Mouse (Mus musculus) frontal cortex, adult 2 months (tissue): ENCODE results near the gene Ptpn3. TPM values are rescaled to one million over a fixed set of nuclear protein-coding genes. Genes with fewer than 3 reads are reported as not detected.
A peak's percentile ranks its signal among the peaks of the same experiment; 100 is the strongest.

Source experiments
- DNase-seq, 2 experiments: peaks; one replicate each; pipeline ENCODE4 v3.0.0; 2022; ENCODE audit warnings: low spot score in 1 of 2; ENCODE audit errors: extremely low spot score in 1 of 2
- polyA plus RNA-seq: library from polyadenylated mRNA; depleted of rRNA; stranded (reverse); fragments of >200 nt; gene quantifications from 2 replicates; pipeline ENCODE4 v1.2.3, GENCODE M21; 2012

The Ptpn3 gene
- polyA plus RNA-seq, 1 experiment: 18.9 TPM

GRCm38 (mm10) chr4:57266389-57266788, 35.2 kb downstream of the Ptpn3 start:
- no peak for DNase-seq

GRCm38 (mm10) chr4:57263695-57264094, 37.9 kb downstream of the Ptpn3 start:
- no peak for DNase-seq

DNA sequence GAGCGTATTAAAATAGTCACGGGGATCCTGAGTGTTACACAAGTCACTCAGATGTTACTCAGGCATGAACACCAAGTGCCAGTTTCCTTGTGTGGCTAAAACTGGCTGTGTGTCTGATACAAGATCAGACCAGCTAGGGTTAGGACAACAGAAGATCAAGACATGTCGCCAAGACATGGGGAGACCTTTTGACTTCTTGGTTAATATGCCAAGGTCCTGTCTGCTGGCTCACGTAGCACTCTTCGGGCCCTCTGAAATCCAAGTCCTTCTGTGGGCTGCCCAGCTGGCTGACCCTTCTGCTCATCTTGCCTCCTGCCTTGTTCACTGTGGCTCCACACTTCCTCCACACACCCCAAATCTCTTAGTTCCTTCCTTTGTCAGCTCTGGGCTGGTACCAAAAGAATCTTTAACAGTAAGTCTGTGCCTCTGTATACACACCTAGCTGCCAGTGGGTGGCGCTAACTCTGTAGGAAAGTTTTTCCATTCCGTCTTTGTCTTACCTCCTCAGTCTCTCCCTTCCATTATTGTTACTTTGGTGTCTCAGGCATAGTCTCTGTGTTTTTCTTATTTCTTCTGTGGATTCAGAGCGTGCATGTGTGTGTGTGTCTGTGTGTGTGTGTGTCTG, 38.5 kb downstream of the Ptpn3 start:
- no peak for DNase-seq

- no peak for DNase-seq
Measured at GRCm38 (mm10) chr4:57262451-57262850, 39.2 kb downstream of the Ptpn3 start.

GRCm38 (mm10) chr4:57261813-57262212, 39.8 kb downstream of the Ptpn3 start:
- DNase-seq: no peak

GRCm38 (mm10) chr4:57258159-57259035, 43.2 kb downstream of the Ptpn3 start:
- no peak for DNase-seq

DNA sequence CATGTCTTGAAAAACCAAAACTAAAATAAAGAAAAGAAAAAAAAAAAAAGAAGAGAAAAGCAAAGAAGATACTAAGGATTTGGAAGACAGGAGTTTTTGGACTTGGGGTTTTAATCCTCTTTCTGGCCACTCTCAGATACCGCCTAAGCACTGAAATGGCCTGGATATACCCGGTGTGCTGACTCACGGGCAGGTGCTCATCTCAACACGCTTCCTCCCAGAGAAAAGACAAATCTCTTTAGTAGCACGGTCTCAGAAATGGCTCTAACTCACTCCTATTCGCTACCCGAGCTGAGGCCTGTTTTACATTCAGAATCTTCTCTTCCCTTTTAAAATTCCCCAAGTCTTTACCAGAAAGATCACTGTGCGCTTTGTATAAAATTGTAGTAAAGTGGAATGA, 44.2 kb downstream of the Ptpn3 start:
- DNase-seq: no peak

DNA sequence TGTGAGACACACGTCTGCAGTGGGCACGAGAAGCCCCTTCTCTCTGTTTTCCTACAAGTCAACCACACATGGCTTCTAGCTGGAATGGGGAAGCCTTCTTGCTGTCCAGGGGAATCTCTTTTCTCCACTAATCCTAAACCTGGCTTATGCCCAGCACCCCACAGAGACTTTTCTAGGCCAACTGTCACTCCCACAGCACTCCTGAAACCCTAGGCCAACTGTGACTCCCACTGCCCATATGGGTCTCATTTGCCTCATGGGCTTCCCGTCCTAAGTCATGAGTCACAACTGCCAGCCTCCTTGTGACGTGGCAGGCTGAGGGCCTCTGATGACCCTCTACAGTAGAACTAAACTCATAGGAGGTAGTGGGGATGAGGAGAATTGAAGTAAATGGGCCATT, 44.9 kb downstream of the Ptpn3 start:
- no peak for DNase-seq

DNA sequence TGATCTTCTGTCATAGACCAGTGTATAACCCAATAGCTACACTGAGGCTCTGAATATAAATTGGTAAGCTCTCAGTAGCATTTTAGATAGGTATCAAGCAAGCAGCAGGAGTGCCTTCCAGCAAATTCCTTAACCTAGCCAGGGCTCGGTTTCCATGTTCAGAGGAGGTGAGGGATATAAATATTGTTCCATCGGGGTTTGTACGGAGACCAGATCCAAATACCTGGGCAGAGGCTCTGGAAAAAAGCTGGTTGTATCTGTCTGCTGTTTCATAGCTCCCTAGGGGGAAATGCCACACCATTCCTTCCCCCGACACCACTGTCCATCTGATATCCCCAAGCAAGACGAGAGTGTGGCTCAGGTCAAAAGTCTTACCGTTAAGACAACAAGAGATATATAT, 47.2 kb downstream of the Ptpn3 start:
- DNase-seq: no peak

DNA sequence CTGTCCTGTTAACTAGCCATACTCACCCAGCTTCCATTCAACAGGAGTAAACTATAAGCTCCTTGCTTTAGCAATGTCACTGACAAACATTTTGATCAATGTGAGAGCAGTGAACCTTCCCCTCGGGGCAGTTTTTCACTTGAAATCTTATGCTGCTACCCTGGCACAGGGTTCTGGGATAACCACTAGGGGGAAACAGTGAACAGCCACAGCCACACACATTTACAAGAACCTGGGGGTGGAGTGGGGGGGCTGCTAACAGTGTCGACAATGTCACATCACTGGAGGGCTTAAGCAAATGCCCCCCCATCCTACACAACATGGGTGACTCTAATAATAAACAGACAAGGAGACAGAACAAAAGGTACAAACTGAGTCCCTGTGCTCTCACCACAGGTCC, 51.0 kb downstream of the Ptpn3 start:
- no peak for DNase-seq

DNA sequence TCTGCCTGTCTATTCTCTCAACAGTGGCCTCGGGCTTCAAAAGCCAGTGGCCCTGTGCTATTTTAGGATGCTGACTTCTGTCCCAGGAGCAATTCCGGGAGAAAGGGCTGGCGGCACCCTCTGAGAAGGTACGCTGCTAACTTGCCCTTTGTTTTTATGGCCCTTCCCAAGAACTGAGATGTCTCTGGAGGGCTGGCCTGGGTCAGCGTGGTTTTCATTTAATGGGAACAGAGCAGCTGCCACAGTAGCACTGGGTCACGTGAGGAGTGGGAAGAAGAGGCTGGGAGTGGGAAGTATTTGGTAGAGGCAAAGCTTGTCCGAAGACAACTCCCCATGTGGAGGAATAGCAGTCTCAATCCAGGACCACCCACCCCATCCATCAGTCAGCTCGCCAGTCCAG, 52.5 kb downstream of the Ptpn3 start:
- DNase-seq: no peak

GRCm38 (mm10) chr4:57244874-57245273, 56.8 kb downstream of the Ptpn3 start:
- DNase-seq: peak in 1 of 2 experiments; percentile 53

DNA sequence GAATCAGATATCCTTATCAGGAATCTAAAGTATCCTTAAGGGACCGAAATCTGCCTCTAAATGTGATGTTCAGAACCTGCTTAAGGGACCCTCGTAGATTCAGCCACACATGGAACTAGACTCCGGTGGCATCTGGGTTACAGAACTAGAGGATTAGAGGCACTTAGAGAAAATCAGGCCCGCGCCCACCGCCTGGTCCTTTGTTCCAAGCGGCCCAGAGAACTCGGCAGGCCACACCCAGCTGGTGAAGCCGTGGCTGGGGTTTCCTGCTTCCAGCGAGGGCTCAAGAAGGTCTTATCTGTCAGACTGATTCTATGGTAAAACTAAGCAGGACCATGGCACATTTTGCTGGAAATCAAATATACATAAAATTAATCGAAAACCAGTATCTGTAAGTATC, 58.3 kb downstream of the Ptpn3 start:
- DNase-seq: no peak

DNA sequence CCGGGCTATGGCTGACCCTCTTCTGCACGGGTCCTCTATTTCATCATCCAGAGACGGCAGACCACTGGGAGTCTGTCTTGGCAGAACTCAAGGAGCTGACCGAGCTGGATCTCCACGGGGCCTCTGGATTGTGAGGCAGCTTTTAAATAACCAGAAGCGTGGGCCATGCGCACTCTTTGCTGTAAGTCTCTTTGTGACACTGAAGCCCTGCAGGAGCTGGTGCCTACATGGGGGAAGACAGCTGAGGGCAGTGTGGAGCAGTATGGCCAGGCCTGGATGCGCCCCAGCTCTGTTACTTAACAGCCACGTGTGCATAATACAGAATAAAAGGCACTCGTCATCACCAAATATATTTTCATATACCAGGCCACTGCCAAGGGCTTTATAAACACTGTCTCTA, 60.7 kb downstream of the Ptpn3 start:
- peak in 1 of 2 experiments; percentile 39 for DNase-seq

- no peak for DNase-seq
Measured at GRCm38 (mm10) chr4:57240100-57240499, 61.5 kb downstream of the Ptpn3 start.

- no peak for DNase-seq
Measured at GRCm38 (mm10) chr4:57239112-57239511, 62.5 kb downstream of the Ptpn3 start.

DNA sequence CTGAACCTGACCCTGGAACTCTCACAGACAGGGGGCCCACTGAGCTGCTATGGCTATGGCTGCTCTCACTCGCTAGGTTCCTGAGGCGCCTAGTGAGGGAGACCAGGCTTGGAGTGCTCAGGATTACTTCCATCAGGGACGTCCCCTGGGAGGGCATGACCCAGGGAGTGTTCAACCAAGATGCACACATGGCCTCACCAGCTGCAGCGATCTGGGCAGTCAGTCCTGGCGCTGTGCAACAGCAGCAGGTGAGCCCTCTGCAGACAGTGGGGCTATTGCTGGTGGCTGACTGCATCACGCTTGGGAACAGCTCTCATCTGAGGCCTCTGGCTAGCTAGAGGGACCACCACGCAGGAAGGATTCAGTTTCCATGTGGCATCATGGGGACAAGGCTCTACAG, 63.5 kb downstream of the Ptpn3 start:
- DNase-seq: no peak

GRCm38 (mm10) chr4:57236513-57236912, 65.1 kb downstream of the Ptpn3 start:
- no peak for DNase-seq

- DNase-seq: no peak
Measured at GRCm38 (mm10) chr4:57235741-57236140, 65.9 kb downstream of the Ptpn3 start.

GRCm38 (mm10) chr4:57234348-57234747, 67.3 kb downstream of the Ptpn3 start:
- DNase-seq: no peak

- no peak for DNase-seq
Measured at GRCm38 (mm10) chr4:57232439-57232838, 69.2 kb downstream of the Ptpn3 start.

DNA sequence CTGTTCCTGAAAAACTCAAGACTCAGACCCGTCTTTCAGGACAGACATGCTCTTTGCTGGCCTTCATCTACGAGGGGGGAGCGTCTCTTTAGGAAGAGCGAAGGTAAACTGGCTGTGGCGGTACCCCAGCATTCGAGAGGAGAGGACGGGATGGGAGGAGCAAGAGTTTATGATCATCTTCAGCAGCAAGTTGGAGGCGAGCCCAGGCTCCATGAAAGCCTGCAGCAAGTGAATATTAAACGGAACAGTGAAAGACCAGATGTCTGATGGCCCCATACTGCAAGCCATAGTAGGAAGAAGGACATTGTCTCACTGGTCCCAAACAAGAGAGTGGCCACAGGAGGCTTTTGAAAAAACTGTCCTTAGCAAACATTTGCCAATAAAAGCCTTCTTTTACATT, 70.3 kb downstream of the Ptpn3 start:
- no peak for DNase-seq
